Mouse (Mus musculus): Measurements from ENCODE around the gene Bcl2a1d.

- TF ChIP-seq CTCF (IDR thresholded peaks at IDR 0.05; ENCODE audit: low read depth): no peak
- no peak for TF ChIP-seq EP300 (IDR thresholded peaks at IDR 0.05; ENCODE audit: low read depth)
Observed at GRCm38 (mm10) chr9:88706700-88707099, 25.0 kb downstream of the Bcl2a1d start.

Data from heart, postnatal 0 days (tissue).